Mouse (Mus musculus): ENCODE data around the gene Cdca4. TPM values are rescaled to one million over a fixed set of nuclear protein-coding genes. Genes with fewer than 3 reads are reported as not detected.

Gene Cdca4
- total RNA-seq, 1 experiment, result 78.2 TPM

- no peak for TF ChIP-seq CHD2 (IDR thresholded peaks at IDR 0.05; ENCODE audit: low read depth, low read length)
- no peak for TF ChIP-seq HCFC1 (IDR thresholded peaks at IDR 0.05; ENCODE audit: borderline replicate concordance, insufficient read depth, low read length)
- no peak for TF ChIP-seq MAFK (IDR thresholded peaks at IDR 0.05; ENCODE audit: insufficient read depth, low read depth, low read length)
- no peak for TF ChIP-seq ZC3H11A (IDR thresholded peaks at IDR 0.05; ENCODE audit: borderline replicate concordance, low read depth, low read length)
- no peak for TF ChIP-seq ZNF384 (IDR thresholded peaks at IDR 0.05; ENCODE audit: low read depth, low read length)
- no peaks in the 10 kb centered on the region for H3K9me3 ChIP-seq (ENCODE audit: control insufficient read depth, insufficient read depth, low read depth, low read length)
- H3K27ac ChIP-seq (ENCODE audit: insufficient read depth, low read depth, low read length, poor library complexity, severe bottlenecking), result no peak overlapping the region
- H3K36me3 ChIP-seq (ENCODE audit: control insufficient read depth, insufficient read depth, low read length, poor library complexity, severe bottlenecking), result no peaks in the 10 kb centered on the region
- H3K4me1 ChIP-seq (ENCODE audit: control insufficient read depth in 2 of 2, insufficient read depth in 2 of 2, low read length in 2 of 2, poor library complexity in 1 of 2), result peaks cover 0 to 4% of the 10 kb centered on the region in 2 experiments; a peak in 2 of 4 replicates
- in situ Hi-C loops (cut with MboI; ENCODE audit: low sequenced_read_pairs in 2 of 2, unreplicated experiment in 2 of 2), result loop anchor here in 1 of 2 experiments (10.0 kb wide), 1 partner anchor 96 kb away; no protein-coding TSS in a partner anchor
- H3K4me3 ChIP-seq (ENCODE audit: insufficient read depth in 1 of 2, low read depth in 1 of 2, low read length in 2 of 2, poor library complexity in 1 of 2, severe bottlenecking in 1 of 2), result no peak overlapping the region
- no peak for DNase-seq (ENCODE audit: low read depth, low spot score)
- no peak overlapping the region; the same call in 1 of the 2 replicates for H3K9ac ChIP-seq (ENCODE audit: insufficient read depth, low read depth, low read length, poor library complexity, severe bottlenecking)
These were observed 11.2 kb upstream of the Cdca4 start for GRCm38 (mm10) chr12:112840209-112841086.

- in situ Hi-C loops (cut with MboI; ENCODE audit: low sequenced_read_pairs in 2 of 2, unreplicated experiment in 2 of 2), result no loop called here
- TF ChIP-seq ZNF384 (IDR thresholded peaks at IDR 0.05; ENCODE audit: low read depth, low read length) (no peak), CHD2 (IDR thresholded peaks at IDR 0.05; ENCODE audit: low read depth, low read length) (no peak), MAFK (IDR thresholded peaks at IDR 0.05; ENCODE audit: insufficient read depth, low read depth, low read length) (no peak), ZC3H11A (IDR thresholded peaks at IDR 0.05; ENCODE audit: borderline replicate concordance, low read depth, low read length) (no peak), HCFC1 (IDR thresholded peaks at IDR 0.05; ENCODE audit: borderline replicate concordance, insufficient read depth, low read length) (no peak)
These were observed 5.8 kb upstream of the Cdca4 start for GRCm38 (mm10) chr12:112835046-112835445.

GRCm38 (mm10) chr12:112833527-112833926 is 4.3 kb upstream of the Cdca4 start:
- Histone ChIP-seq H3K4me1 (ENCODE audit: control insufficient read depth in 2 of 2, insufficient read depth in 2 of 2, low read length in 2 of 2, poor library complexity in 1 of 2) (peaks cover 0 to 13% of the 10 kb centered on the region in 2 experiments; a peak in 3 of 4 replicates), H3K9ac (ENCODE audit: insufficient read depth, low read depth, low read length, poor library complexity, severe bottlenecking) (no peak overlapping the region)
- DNase-seq (ENCODE audit: low read depth, low spot score), result no peak

More at GRCm38 (mm10) chr12:112835046-112835445, 5.8 kb upstream of the Cdca4 start:
- Histone ChIP-seq H3K9me3 (ENCODE audit: control insufficient read depth, insufficient read depth, low read depth, low read length) (no peaks in the 10 kb centered on the region), H3K27ac (ENCODE audit: insufficient read depth, low read depth, low read length, poor library complexity, severe bottlenecking) (no peak overlapping the region), H3K36me3 (ENCODE audit: control insufficient read depth, insufficient read depth, low read length, poor library complexity, severe bottlenecking) (peaks cover 4% of the 10 kb centered on the region; the same call in 1 of the 2 replicates), H3K4me1 (ENCODE audit: control insufficient read depth in 2 of 2, insufficient read depth in 2 of 2, low read length in 2 of 2, poor library complexity in 1 of 2) (peaks cover 0 to 13% of the 10 kb centered on the region in 2 experiments; a peak in 3 of 4 replicates), H3K4me3 (ENCODE audit: insufficient read depth in 1 of 2, low read depth in 1 of 2, low read length in 2 of 2, poor library complexity in 1 of 2, severe bottlenecking in 1 of 2) (no peak overlapping the region), H3K9ac (ENCODE audit: insufficient read depth, low read depth, low read length, poor library complexity, severe bottlenecking) (no peak overlapping the region)
- DNase-seq (ENCODE audit: low read depth, low spot score), result no peak

GRCm38 (mm10) chr12:112832411-112832810 is 3.2 kb upstream of the Cdca4 start:
- Histone ChIP-seq H3K27ac (ENCODE audit: insufficient read depth, low read depth, low read length, poor library complexity, severe bottlenecking) (no peak overlapping the region), H3K4me1 (ENCODE audit: control insufficient read depth in 2 of 2, insufficient read depth in 2 of 2, low read length in 2 of 2, poor library complexity in 1 of 2) (peaks cover 3 to 19% of the 10 kb centered on the region in 2 experiments; a peak in 3 of 4 replicates), H3K9ac (ENCODE audit: insufficient read depth, low read depth, low read length, poor library complexity, severe bottlenecking) (no peak overlapping the region), H3K36me3 (ENCODE audit: control insufficient read depth, insufficient read depth, low read length, poor library complexity, severe bottlenecking) (peaks cover 12% of the 10 kb centered on the region), H3K4me3 (ENCODE audit: insufficient read depth in 1 of 2, low read depth in 1 of 2, low read length in 2 of 2, poor library complexity in 1 of 2, severe bottlenecking in 1 of 2) (no peak overlapping the region), H3K9me3 (ENCODE audit: control insufficient read depth, insufficient read depth, low read depth, low read length) (no peaks in the 10 kb centered on the region)
- no peak for TF ChIP-seq MAFK (IDR thresholded peaks at IDR 0.05; ENCODE audit: insufficient read depth, low read depth, low read length)
- no peak for TF ChIP-seq ZC3H11A (IDR thresholded peaks at IDR 0.05; ENCODE audit: borderline replicate concordance, low read depth, low read length)
- no peak for TF ChIP-seq HCFC1 (IDR thresholded peaks at IDR 0.05; ENCODE audit: borderline replicate concordance, insufficient read depth, low read length)
- no peak for TF ChIP-seq ZNF384 (IDR thresholded peaks at IDR 0.05; ENCODE audit: low read depth, low read length)
- TF ChIP-seq CHD2 (IDR thresholded peaks at IDR 0.05; ENCODE audit: low read depth, low read length), result no peak
- DNase-seq (ENCODE audit: low read depth, low spot score), result no peak
- in situ Hi-C loops (cut with MboI; ENCODE audit: low sequenced_read_pairs in 2 of 2, unreplicated experiment in 2 of 2), result no loop called here

More at GRCm38 (mm10) chr12:112833527-112833926, 4.3 kb upstream of the Cdca4 start:
- in situ Hi-C loops (cut with MboI; ENCODE audit: low sequenced_read_pairs in 2 of 2, unreplicated experiment in 2 of 2), result no loop called here
- no peak overlapping the region for H3K4me3 ChIP-seq (ENCODE audit: insufficient read depth in 1 of 2, low read depth in 1 of 2, low read length in 2 of 2, poor library complexity in 1 of 2, severe bottlenecking in 1 of 2)
- H3K27ac ChIP-seq (ENCODE audit: insufficient read depth, low read depth, low read length, poor library complexity, severe bottlenecking), result no peak overlapping the region
- H3K9me3 ChIP-seq (ENCODE audit: control insufficient read depth, insufficient read depth, low read depth, low read length), result no peaks in the 10 kb centered on the region
- H3K36me3 ChIP-seq (ENCODE audit: control insufficient read depth, insufficient read depth, low read length, poor library complexity, severe bottlenecking), result peaks cover 4% of the 10 kb centered on the region; the same call in 1 of the 2 replicates
- no peak for TF ChIP-seq CHD2 (IDR thresholded peaks at IDR 0.05; ENCODE audit: low read depth, low read length)
- TF ChIP-seq HCFC1 (IDR thresholded peaks at IDR 0.05; ENCODE audit: borderline replicate concordance, insufficient read depth, low read length), result no peak
- no peak for TF ChIP-seq MAFK (IDR thresholded peaks at IDR 0.05; ENCODE audit: insufficient read depth, low read depth, low read length)
- TF ChIP-seq ZNF384 (IDR thresholded peaks at IDR 0.05; ENCODE audit: low read depth, low read length), result no peak
- no peak for TF ChIP-seq ZC3H11A (IDR thresholded peaks at IDR 0.05; ENCODE audit: borderline replicate concordance, low read depth, low read length)
